Mouse (Mus musculus) testis, adult 2 months (tissue): Measurements from ENCODE around the gene Cnot6.

Experiments used
- CTCF ChIP-seq: fragments of 200-500 bp; IDR thresholded peaks from 2 replicates; pipeline ENCODE4 v1.5.1; 2012; ENCODE audit warnings: low read depth, mild to moderate bottlenecking, inconsistent platforms, low read length, moderate library complexity; ENCODE audit not compliant: control insufficient read depth, insufficient read depth, insufficient replicate concordance
- POLR2A ChIP-seq: fragments of 200-500 bp; IDR thresholded peaks from 2 replicates; pipeline ENCODE4 v1.6.1; 2012; ENCODE audit warnings: low read depth, mild to moderate bottlenecking, inconsistent platforms, low read length, moderate library complexity; ENCODE audit not compliant: control insufficient read depth

DNA sequence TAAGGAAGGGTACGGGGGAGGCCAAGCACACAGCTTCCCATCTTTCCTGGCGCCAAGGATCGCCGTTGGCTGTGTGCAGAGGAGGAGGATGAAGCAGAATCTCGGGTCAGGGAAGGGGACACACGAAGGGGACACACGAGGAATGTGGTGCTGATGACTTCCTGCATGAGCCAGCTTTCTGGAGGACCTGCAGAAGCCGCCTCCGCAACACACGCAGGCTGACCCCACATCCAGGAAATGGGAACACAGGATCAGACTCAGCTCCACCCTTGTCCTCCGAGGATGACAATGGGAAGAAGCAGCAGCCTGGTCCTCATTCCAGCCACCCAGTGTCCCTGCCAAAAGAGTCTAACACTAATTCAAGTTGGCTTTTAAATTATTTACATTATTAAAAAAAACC, 22.2 kb upstream of the Cnot6 start:
- TF ChIP-seq POLR2A (no peak), CTCF (no peak)
